Mouse (Mus musculus) hindbrain, postnatal 0 days (tissue): ENCODE results near the gene Zfp451. TPM values are rescaled to one million over a fixed set of nuclear protein-coding genes. Genes with fewer than 3 reads are reported as not detected.
"Not testable (repeated sequence)": the region's sequence is repeated elsewhere in the genome, so short reads cannot be mapped to it uniquely, and the experiment has no call there.

Source experiments
- ATAC-seq: fragments of 200-750 bp; cut with Nextera tagmentation; 2 replicates; pipeline ENCODE4 v1.8.0; 2017; ENCODE audit warnings: mild to moderate bottlenecking, moderate TSS enrichment, moderate library complexity
- DNase-seq: peaks from one replicate; pipeline ENCODE4 v3.0.0-alpha.2; 2015; ENCODE audit warnings: low spot score
- H3K27ac ChIP-seq: fragments of 300-500 bp; sonication (generic); 2 replicates; pipeline ENCODE4 v1.5.1; 2014; ENCODE audit warnings: mild to moderate bottlenecking
- H3K27me3 ChIP-seq: fragments of 300-500 bp; sonication (generic); 2 replicates; pipeline ENCODE4 v1.6.1; 2014; ENCODE audit warnings: low read length, mixed read lengths; ENCODE audit not compliant: insufficient read depth
- H3K36me3 ChIP-seq: fragments of 300-500 bp; sonication (generic); 2 replicates; pipeline ENCODE4 v1.6.1; 2014; ENCODE audit warnings: low read length, mixed read lengths; ENCODE audit not compliant: insufficient read depth
- H3K4me1 ChIP-seq: fragments of 300-500 bp; sonication (generic); 2 replicates; pipeline ENCODE4 v1.6.1; 2014; ENCODE audit warnings: antibody characterized with exemption, low read length, mixed read lengths; ENCODE audit not compliant: insufficient read depth
- H3K4me2 ChIP-seq: fragments of 300-500 bp; sonication (generic); 2 replicates; pipeline ENCODE4 v1.6.1; 2014; ENCODE audit warnings: low read depth, mild to moderate bottlenecking, low read length, moderate library complexity, mixed read lengths
- H3K4me3 ChIP-seq: fragments of 300-500 bp; sonication (generic); 2 replicates; pipeline ENCODE4 v1.5.1; 2014; ENCODE audit warnings: low read length
- H3K9ac ChIP-seq: fragments of 300-500 bp; sonication (generic); replicated peaks from 2 replicates; pipeline ENCODE4 v1.6.1; 2014; ENCODE audit warnings: mild to moderate bottlenecking, low read length, moderate library complexity, mixed read lengths
- H3K9me3 ChIP-seq: fragments of 300-500 bp; sonication (generic); 2 replicates; pipeline ENCODE4 v1.6.1; 2016; ENCODE audit warnings: low read length, mixed read lengths
- CTCF ChIP-seq: IDR thresholded peaks from 2 replicates; pipeline ENCODE4 v1.5.1; 2016; ENCODE audit warnings: antibody characterized with exemption, control low read depth, low read depth
- WGBS: fragments of 180-500 bp; shearing (Covaris S2); extraction: QIAGEN DNeasy Blood & Tissue Kit; methylation state at CpG from one replicate; pipeline ENCODE4 v1.1.7; 2014; 5-methylcytosine and 5-hydroxymethylcytosine counted together
- polyA plus RNA-seq: library from polyadenylated mRNA; unstranded; fragments of >200 nt; fragmentation: Nextera tagmentation; extraction: Ambion mirVana; gene quantifications from 2 replicates; pipeline ENCODE4 v1.2.1, GENCODE M21; 2015
- total RNA-seq: library from RNA; depleted of rRNA; stranded (reverse); fragments of >200 nt; gene quantifications from 2 replicates; pipeline ENCODE4 v1.2.3, GENCODE M21; 2014; rRNA removed

Zfp451 gene
- total RNA-seq (41.4 and 58.2 TPM in 2 replicates), polyA plus RNA-seq (26.1 and 28.5 TPM in 2 replicates)

GRCm38 (mm10) chr1:33813868-33814794 lies at the start of gene Zfp451:
Gene Zfp451 (minus strand): TSS chr1:33814595.
- no peaks in the 10 kb centered on the region for H3K9me3 ChIP-seq
- H3K4me2 ChIP-seq: peak within 1 kb of the TSS; percentile 79

DNA sequence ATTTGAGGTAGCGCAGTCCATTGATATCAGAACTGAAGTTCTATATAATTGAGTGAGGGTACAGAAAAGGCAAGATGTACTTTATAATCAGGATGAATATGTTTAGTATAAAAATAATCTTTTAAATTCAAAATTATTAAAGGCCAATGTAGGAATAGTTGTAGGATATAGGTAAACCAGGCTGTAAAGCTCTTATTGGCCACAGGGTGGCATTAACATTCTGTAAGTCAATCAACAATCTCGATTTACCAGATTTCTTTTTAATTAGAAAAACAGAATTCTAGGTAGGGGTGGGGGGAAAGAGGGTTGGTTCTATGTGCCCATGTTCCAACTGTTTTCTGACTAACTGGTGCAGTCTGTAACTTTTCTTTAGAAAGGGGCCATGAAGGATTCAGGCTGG lies 32.4 kb upstream of the Zfp451 start:
- H3K4me3 ChIP-seq: no peak overlapping the region
- no peak overlapping the region for H3K4me2 ChIP-seq
- 97% methylated on average over 2 of the region's 2 CpGs for WGBS
- no peaks in the 10 kb centered on the region for H3K4me1 ChIP-seq
- no peak overlapping the region for H3K9ac ChIP-seq
- no peaks in the 10 kb centered on the region for H3K9me3 ChIP-seq
- DNase-seq (no peak), ATAC-seq (no peak)
- TF ChIP-seq CTCF: 0 out of 2 replicates have a peak, but pooled peaks have one; percentile 23
- no peak overlapping the region for H3K27ac ChIP-seq
- H3K36me3 ChIP-seq: no peaks in the 10 kb centered on the region
- H3K27me3 ChIP-seq: no peaks in the 10 kb centered on the region

More at GRCm38 (mm10) chr1:33813868-33814794, at the start of gene Zfp451:
- ATAC-seq (peak; percentile 97), DNase-seq (peak; percentile 98)
- H3K27ac ChIP-seq: peak within 1 kb of the TSS; percentile 94
- WGBS: under 1% methylated on average over 83 of the region's 85 CpGs
- H3K4me1 ChIP-seq: peaks cover 16% of the 10 kb centered on the region
- H3K36me3 ChIP-seq: peaks cover 4% of the 10 kb centered on the region; the same call in 1 of the 2 replicates
- no peaks in the 10 kb centered on the region for H3K27me3 ChIP-seq
- H3K4me3 ChIP-seq: peak within 1 kb of the TSS; percentile 90
- no peak for TF ChIP-seq CTCF
- peak within 1 kb of the TSS; percentile 95 for H3K9ac ChIP-seq

GRCm38 (mm10) chr1:33843823-33844222 lies 29.4 kb upstream of the Zfp451 start:
- no peak overlapping the region for H3K4me3 ChIP-seq
- H3K36me3 ChIP-seq: no peaks in the 10 kb centered on the region
- WGBS: 55% methylated on average over 6 of the region's 6 CpGs
- no peaks in the 10 kb centered on the region for H3K27me3 ChIP-seq
- no peak overlapping the region for H3K9ac ChIP-seq
- TF ChIP-seq CTCF: no peak
- H3K4me1 ChIP-seq: no peaks in the 10 kb centered on the region
- H3K4me2 ChIP-seq: no peak overlapping the region
- ATAC-seq (no peak), DNase-seq (peak; percentile 8)
- H3K9me3 ChIP-seq: no peaks in the 10 kb centered on the region
- H3K27ac ChIP-seq: no peak overlapping the region

GRCm38 (mm10) chr1:33838952-33839351 lies 24.6 kb upstream of the Zfp451 start:
- H3K36me3 ChIP-seq, H3K4me1 ChIP-seq, H3K4me2 ChIP-seq, H3K27me3 ChIP-seq, H3K9ac ChIP-seq, H3K4me3 ChIP-seq, H3K27ac ChIP-seq, H3K9me3 ChIP-seq, ATAC-seq, DNase-seq: not testable (repeated sequence)
- 93% methylated on average over 14 of the region's 14 CpGs for WGBS

- Histone ChIP-seq H3K9me3 (no peaks in the 10 kb centered on the region), H3K9ac (no peak overlapping the region), H3K36me3 (no peaks in the 10 kb centered on the region), H3K27ac (no peak overlapping the region), H3K27me3 (no peaks in the 10 kb centered on the region), H3K4me2 (no peak overlapping the region), H3K4me3 (no peak overlapping the region), H3K4me1 (no peaks in the 10 kb centered on the region)
- no peak for TF ChIP-seq CTCF
- DNase-seq (no peak), ATAC-seq (no peak)
- WGBS: 79% methylated on average over 4 of the region's 4 CpGs
These were observed 16.2 kb upstream of the Zfp451 start for GRCm38 (mm10) chr1:33830586-33830985.

DNA sequence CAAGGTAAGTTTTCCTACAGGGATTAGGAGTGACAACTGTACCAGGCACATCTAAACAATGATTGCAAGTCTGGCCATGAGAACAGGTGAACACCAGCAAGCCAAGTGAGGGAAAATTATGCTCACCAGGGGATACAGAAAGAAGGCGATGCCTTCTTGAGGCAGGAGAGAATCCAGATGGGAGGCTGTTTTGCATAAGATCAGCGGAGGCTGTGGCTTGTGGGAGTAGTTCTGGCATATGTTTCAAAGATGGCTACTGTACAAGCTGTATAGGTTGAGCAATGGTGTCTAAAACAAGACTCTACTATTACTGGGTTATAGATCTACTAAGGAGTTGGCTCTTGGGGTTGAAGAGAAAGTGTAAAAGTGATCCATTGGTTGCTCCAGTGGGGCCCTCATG lies 3.5 kb upstream of the Zfp451 start:
- no peak for ATAC-seq
- no peak for TF ChIP-seq CTCF
- Histone ChIP-seq H3K9ac (no peak overlapping the region), H3K27me3 (no peaks in the 10 kb centered on the region), H3K4me2 (no peak overlapping the region), H3K27ac (no peak overlapping the region), H3K9me3 (no peaks in the 10 kb centered on the region), H3K4me3 (no peak overlapping the region), H3K36me3 (no peaks in the 10 kb centered on the region), H3K4me1 (peaks cover 7% of the 10 kb centered on the region)
- DNase-seq: no peak
- 76% methylated on average over 2 of the region's 2 CpGs for WGBS

DNA sequence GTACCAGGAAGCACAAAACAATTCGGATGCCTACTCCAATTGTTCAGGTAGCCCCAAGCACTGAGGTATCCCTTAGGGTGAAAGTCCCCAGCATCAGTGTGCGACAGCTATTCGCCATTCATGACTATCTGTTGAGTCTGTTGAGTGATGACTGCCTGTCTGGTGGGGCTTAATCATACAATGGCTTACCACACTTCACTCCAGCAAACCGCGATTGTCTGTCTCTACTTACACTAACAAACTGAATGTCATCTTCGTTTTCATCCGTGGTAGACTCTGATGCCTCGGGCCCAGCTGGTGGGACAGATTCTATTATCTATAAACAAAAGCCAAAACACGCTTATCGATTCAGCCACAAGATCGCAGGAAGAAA lies 914 bp downstream of the Zfp451 start:
- Histone ChIP-seq H3K36me3 (peaks cover 4% of the 10 kb centered on the region; the same call in 1 of the 2 replicates), H3K27me3 (no peaks in the 10 kb centered on the region), H3K4me1 (peaks cover 16% of the 10 kb centered on the region), H3K9me3 (no peaks in the 10 kb centered on the region), H3K27ac (peak overlapping the region; percentile 94), H3K9ac (peak overlapping the region; percentile 95), H3K4me2 (peak overlapping the region; percentile 79), H3K4me3 (peak overlapping the region; percentile 90)
- DNase-seq: no peak
- TF ChIP-seq CTCF: no peak
- WGBS: 6% methylated on average over 11 of the region's 11 CpGs
- ATAC-seq: 0 out of 2 replicates have a peak, but pooled peaks have one; percentile 8
